Mouse (Mus musculus): ENCODE measurements at regions not wholly inside any gene's neighbourhood (a gene's known extent, or its start where the extent isn't known, plus 50 kb on each side); places are given as distances from the start of the nearest gene placed in this dataset.

DNA sequence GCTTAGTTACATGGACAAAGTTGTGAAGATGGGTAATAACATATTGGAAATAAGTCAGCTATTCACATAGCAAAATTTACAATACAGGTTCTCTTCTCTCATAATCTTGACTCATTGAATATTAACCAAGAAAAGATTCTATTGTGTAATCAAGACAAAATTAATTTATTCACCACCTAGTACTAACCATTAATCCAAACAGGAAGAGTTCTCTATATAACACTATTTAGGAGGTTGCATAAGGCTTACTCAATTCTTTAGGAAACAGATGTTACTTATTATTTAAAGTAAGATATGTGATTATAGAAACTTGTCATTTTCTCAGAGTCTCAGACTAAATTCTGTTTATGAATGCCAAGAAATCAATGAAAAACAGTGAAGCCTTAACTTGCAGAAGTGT, 600.4 kb upstream of the Tusc1 start:
- DNase-seq (ENCODE audit: low spot score in 2 of 2) = no peak

DNA sequence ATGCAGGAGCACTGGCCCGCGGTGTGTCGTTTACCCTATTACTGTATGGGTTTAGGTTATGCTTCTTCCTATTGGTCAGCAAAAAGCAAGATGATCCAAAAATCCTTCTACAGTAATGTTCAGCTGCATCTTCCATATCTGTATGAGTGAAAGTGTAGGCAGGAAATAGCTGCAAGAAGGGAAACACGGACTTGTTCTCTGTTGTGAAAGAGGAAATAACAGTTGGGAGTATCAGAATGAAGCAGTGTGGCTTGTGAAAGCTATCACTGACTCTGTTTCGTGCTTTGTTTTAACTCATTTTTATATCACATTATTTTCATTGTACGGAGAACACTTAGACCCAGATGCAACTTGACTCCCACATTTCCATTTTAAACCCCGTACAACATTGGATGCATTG, 591.8 kb upstream of the Tusc1 start:
- DNase-seq (ENCODE audit: low spot score in 2 of 2) = no peak

DNA sequence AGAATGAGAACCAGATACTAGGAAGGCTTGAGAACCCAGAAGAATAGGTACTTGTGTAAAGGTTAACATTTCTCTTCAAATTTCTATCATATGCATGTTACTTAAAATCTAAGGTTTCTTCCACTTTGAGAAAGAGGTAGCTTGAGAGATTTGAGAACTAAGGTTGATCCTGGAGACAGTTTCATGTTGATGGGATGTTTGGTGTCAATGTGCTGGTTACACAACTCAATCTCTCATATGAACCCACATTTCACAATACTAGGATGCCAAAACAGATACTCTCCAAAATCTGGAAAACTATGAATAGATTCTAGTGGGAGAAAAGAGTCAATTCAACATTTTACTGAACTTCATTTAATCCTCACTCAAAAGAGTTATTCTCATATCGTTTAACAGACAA, 589.1 kb upstream of the Tusc1 start:
- no peak for DNase-seq (ENCODE audit: low spot score in 2 of 2)

DNA sequence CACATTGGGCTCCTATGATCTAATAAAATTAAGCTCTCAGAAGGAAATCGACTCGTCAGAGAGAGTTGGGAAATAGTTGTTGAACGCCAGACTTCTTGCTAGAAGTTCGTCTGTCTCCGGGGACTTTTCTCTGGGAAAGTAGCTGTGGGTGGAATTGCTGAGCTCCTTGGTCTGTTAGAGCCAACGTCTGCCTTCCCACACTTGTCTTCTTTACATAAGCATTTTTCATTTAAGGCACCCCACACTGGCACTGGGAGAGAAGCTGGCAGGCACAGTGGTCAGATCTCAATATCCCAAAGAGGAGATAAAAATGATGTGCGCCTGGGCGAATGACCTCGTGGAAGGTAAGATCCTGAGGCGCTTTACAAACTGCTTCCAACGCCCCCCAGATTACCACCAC, 551.3 kb upstream of the Tusc1 start:
- DNase-seq (ENCODE audit: low spot score in 2 of 2) = peak; percentile 9 to 13

DNA sequence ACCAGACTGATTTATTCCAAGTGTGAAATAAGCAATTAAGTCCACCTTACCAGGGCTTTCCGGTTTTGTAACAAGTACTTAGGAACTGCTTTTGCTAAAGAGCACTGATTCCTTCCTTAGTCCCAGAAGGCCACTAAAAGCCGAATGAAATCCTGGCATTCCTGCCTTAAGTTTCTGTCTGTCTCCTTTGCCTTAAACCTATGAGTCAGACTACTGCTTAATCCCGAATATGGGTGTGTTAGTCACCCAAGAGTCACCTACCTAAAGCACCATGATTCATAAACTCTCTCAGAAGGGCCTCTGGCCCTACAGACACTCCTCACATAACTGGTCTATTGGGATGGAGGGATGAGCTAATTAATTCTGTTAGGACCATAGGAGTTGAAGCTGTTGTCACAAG, 546.0 kb upstream of the Tusc1 start:
- DNase-seq (ENCODE audit: low spot score in 2 of 2) = no peak

DNA sequence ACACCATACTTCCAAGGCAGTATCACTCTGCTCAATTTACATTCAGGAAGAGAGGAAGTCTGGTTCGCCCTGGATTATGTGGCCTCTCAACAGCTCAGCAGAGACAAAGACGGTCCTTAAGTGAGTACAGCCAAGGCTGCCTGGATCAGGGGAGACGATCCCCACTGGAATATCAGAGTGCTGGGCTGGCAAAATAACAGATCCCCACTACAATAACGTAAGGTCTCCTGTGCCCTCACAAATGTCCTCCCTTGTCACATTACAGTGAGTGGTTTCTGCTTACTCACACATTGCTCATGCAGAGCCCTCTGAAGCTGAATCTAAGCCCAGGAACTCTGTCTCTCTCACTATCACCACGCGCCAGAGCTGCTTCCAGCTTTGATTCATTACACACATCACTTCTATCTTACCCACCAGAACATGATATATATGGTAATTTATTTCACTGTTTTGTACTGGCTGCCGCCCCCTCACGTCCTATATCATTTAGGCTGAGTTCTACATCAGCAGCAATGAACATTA, 544.1 kb upstream of the Tusc1 start:
- peak; percentile 20 to 31 for DNase-seq (ENCODE audit: low spot score in 2 of 2)

- no peak for DNase-seq (ENCODE audit: low spot score in 2 of 2)
Measured at GRCm38 (mm10) chr4:93873271-93873670, 538.0 kb upstream of the Tusc1 start.

GRCm38 (mm10) chr4:93853451-93853850, 518.1 kb upstream of the Tusc1 start:
- no peak for DNase-seq (ENCODE audit: low spot score in 2 of 2)

- DNase-seq (ENCODE audit: low spot score in 2 of 2) = no peak
Measured at GRCm38 (mm10) chr4:93849178-93849577, 513.9 kb upstream of the Tusc1 start.

DNA sequence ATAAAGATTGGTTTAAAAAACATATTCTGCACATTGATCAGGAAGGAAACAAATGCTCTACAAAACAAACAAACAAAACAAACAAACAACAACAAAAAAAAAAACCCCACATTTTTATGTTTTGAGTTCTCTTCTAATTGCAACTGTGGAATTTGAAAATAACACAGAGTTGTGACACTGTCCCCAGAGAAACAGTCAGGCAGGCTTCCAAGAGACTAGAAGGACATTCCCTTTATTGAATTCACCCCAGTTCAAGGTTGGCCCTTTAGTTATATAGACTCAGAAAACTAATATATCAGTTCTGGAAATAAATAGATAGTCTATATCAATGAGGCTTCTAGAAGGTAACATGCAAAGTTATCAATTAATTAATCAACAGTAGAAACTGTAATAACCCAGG, 495.4 kb upstream of the Tusc1 start:
- DNase-seq (ENCODE audit: low spot score in 2 of 2) = no peak

DNA sequence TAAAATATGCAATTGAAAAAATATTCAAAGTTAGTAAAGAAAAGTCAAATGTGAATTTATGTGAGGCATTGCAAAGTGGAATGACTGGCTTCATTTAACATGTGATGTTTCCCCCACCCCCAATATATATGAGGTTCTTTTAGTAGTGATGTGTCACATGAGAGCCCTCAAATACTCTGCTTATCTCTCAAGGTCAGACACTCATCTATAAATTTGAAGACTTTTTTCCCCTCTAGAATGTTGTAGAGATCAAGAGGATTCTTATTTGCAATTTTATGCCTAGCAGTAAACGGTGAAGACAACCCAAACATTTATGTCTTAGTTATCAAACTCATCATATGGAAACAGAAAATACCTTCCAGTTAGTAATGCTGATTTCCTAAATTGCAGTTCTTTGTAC, 457.8 kb upstream of the Tusc1 start:
- DNase-seq (ENCODE audit: low spot score in 2 of 2) = no peak

- no peak for DNase-seq (ENCODE audit: low spot score in 2 of 2)
Measured at GRCm38 (mm10) chr4:93790157-93790556, 454.8 kb upstream of the Tusc1 start.

DNA sequence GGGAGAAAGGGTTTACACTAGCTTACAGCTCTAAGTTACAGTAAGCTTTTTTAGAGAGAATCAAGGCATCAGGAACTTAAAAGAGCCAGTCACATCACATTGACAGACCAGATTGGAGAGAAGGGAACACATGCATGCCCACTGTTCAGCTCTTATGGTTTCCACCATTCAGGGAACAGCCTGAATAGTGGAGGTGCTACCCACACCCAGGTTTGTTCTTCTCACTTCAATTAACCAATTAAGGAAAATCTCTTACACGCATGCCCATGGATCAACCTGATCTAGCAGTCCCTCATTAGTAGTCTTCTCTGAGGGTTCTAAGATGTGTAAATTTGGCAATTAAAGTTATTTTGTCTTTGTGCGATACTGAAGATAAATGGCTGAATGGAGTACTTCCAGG, 419.2 kb upstream of the Tusc1 start:
- DNase-seq (ENCODE audit: low spot score in 2 of 2) = no peak

DNA sequence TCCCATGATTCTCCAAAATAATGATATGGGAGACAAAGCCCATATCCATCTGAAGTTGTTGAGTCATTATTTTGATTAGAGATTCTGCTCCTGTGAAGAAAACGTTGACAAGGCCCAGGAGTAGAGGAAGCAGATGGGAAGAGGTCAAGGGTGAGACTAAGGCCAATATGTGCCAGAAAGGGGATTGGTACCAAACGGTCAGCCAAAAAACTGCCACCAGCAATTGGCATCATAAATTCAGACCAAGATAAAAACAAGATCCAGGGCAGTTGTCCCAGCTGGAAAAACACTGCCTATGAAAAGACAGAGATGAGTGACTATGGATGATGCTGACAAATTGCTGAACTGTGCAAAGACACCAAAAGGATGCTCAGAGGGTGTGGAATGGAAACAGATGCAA, 411.0 kb upstream of the Tusc1 start:
- DNase-seq (ENCODE audit: low spot score in 2 of 2) = no peak

GRCm38 (mm10) chr4:93713711-93714110, 378.4 kb upstream of the Tusc1 start:
- no peak for DNase-seq (ENCODE audit: low spot score in 2 of 2)

DNA sequence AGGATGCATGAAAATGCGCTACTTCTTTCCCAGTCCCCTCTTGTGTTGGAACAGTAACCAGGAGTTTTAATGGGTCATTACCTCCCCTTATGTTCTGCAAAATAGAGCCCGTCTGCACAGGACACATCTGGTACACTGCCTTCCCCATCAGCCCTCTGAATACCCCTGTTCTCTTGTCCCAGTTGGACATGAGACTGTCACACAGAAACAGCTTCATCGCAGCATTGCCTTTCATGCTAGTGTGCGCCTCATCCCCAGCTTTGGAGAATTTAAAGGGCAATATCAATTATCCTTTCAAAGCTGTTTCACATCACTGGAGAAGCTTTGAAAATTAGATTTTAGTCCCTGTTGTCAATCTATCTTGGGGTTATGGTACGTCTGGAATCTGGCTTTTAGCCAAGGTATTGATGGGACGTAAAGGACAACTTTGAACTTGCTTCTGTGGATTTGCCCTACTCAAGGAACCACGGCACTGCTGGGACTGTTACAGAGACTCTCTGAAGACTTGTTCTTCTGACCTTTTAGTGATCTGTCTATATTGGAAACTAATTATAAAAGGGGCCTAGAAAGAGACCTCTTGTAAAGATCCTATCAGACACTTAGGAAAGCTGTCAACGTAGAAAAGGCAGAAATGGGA, 341.2 kb upstream of the Tusc1 start:
- no peak for DNase-seq (ENCODE audit: low spot score in 2 of 2)

DNA sequence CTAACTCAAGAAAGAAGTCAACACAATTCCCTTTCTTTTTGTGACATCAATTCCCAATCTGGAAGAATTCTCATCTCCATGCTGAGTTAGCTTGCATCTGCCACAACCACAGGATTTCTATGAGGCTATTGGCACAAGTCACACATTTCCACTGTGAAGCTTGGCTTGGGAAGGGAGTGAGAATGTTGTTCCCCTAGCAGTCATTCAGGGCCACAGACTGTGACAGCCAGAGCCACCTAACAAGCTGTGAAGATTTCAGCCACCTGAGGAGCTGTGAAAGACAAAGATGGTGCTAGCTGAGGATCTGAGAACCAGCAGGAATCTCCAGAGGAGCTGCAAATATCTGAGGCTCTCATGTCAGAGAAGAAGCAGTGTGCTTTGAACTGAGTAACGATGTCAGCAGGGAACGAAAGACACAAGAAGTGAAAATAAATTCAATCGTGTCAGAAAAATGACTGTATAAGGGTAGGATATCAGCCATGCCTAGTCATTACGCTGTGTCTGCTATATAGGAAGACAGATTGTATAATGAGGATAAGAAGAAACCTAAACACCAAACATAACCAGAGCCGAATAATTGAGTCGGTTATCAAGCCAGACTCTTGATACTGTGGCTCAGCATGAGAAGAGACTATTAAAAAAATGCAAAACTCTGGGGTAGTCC, 340.6 kb upstream of the Tusc1 start:
- DNase-seq (ENCODE audit: low spot score in 2 of 2) = no peak

DNA sequence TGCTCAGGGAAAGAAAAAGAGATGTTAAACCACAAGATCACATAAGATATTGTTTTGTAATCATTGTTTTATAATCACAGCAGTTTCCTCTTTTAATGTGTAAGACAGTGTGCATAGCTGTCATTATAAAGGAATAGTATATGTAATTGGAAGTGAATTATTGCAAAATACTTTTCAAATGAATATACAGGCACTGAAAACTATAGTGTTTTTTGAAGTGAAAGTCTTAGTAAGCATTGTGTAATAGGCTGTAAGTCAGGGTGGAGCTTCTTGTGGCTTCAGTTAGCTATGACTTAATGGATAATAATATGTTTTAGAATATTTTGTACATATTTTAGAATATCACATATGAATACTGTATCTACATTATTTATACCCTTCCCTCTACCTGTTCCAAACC, 333.7 kb upstream of the Tusc1 start:
- DNase-seq (ENCODE audit: low spot score in 2 of 2) = no peak

DNA sequence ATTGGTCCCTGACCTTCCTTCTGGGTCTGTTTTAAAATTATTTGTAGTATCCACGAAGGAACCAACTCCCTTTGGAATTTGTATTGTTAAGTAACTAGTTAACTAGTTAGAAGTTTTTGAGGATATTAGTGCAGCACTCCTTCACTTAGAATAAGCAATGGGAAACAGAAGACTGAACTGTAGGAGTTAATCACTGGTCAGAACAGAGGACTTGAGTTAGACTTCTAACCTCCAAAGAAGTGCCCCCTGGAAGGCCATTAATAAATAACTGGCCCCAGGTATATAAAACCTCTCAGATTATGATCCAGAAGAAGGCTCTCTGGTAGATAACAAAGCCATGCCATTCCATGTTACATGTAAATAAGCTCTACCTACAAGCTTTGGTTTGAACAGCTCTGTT, 329.0 kb upstream of the Tusc1 start:
- DNase-seq (ENCODE audit: low spot score in 2 of 2) = no peak

- DNase-seq (ENCODE audit: low spot score in 2 of 2) = no peak
Measured at GRCm38 (mm10) chr4:93638207-93638606, 302.9 kb upstream of the Tusc1 start.

DNA sequence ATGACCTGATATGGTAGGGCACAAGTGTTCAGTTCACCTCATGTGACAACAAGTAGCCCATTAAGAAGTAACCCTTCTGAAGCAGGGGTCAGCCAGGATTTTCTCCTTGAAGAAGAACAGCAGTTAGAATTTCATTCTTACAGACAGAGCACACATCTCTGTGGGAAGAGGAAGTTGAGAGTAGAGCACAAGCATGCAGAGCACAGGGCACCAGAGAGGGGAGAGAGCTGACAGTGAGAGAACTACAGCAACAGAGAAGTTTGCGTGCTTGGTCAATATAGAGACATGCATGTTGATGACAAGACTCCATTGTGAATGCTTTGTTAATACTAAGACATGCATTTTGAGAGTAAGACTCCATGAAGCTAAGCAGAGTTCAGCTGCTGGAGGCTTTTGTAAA, 263.2 kb upstream of the Tusc1 start:
- no peak for DNase-seq (ENCODE audit: low spot score in 2 of 2)

DNA sequence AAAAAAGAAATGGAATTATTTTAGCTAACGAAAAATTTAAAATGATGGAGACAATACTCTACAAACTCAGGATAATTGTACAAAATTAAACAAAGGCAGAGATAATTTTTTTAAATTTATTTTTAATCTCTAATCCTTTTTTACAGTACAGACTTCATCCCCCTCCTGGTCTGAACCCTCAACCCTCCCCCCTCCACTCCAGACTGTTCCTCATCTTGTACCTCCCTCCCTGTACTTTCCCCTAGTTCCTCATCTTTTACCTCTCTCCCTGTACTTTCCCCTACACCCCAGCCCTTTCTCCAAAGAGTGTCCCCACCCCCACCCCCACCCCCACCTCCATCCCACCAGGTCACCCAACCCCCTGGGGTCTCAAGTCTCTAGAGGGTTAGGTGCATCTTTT, 249.0 kb upstream of the Tusc1 start:
- DNase-seq (ENCODE audit: low spot score in 2 of 2) = no peak

DNA sequence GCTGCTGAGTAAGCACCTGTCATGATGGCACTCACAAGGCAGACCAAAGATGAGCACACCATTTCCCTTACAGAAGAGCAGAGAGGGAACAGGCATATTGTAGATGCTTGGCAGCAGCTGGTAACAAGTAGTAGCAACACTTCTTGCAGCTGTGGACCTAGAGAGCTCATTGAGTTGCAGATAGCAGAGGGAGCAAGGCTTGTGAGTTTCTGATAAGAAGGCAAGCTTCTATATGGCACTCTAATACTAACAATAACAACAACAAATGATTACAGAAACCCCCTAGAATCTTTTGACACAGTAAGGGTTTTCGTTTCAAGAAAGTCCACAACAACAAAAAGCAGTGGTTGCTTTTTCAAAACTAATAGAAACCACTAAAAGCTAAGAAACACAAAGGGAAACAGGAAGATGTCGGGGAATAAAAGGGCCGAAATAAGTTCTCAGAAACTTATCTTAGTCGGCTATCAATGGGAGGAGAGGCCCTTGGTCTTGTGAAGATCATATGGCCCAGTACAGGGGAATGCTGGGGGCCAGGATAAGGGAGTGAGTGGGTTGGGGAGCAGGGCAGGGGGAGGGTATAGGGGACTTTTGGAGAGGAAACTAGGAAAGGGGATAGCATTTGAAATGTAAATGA, 248.5 kb upstream of the Tusc1 start:
- no peak for DNase-seq (ENCODE audit: low spot score in 2 of 2)
